Mouse (Mus musculus) left cerebral cortex, adult 8-10 months (tissue): Measurements from ENCODE around the gene Pcid2. TPM values are rescaled to one million over a fixed set of nuclear protein-coding genes. Genes with fewer than 3 reads are reported as not detected.
"Not testable (repeated sequence)": the region's sequence is repeated elsewhere in the genome, so short reads cannot be mapped to it uniquely, and the experiment has no call there.

ENCODE experiments used
- DNase-seq, 2 experiments: peaks; one replicate each; pipeline ENCODE4 v3.0.0; 2022; ENCODE audit warnings: low spot score in 2 of 2
- microRNA-seq, 2 experiments: library from miRNA; unstranded; fragments of <30 nt; microRNA quantifications; one replicate each; pipeline ENCODE4 v1.2.0; 2022
- total RNA-seq, 4 experiments: library from RNA; stranded (reverse); gene quantifications; 2 replicates each; pipeline ENCODE4 v1.2.4; 2022

Pcid2 gene
- total RNA-seq, 4 experiments from 2014 or later, result 24.6 to 33.1 (median 28.5) TPM

GRCm38 (mm10) chr8:13077542-13077941 is 27.7 kb downstream of the Pcid2 start:
- DNase-seq, result no peak

DNA sequence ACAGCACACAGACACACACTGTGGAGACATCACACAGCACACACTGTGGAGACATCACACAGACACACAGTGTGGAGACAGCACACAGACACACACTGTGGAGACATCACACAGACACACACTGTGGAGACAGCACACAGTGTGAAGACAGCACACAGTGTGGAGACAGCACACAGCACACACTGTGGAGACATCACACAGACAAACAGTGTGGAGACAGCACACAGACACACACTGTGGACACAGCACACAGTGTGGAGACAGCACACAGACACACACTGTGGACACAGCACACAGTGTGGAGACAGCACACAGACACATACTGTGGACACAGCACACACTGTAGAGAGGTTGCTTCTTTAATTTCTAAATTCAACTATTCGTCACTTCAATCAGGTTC is 29.7 kb downstream of the Pcid2 start:
- DNase-seq, result not testable (repeated sequence)

DNA sequence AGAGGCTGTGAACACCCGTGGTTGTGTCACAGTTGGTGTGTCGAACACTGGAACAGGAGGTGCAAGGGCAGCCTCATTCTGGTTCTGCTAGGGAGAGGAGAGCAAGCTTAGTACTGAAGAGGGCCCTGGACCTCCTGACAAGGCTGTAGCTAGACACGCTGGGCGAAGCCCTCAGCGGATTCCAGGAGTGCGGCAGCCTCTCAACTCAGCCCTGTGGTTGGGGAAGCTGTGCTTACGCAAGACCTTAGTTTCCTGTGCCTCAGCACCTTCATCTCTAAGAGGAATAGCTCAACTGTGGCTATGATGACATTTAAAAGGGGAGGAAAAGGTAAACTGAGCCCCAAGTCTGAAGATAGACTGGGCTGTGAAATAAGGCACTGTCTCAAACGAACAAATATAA is 30.2 kb downstream of the Pcid2 start:
- DNase-seq, result no peak

DNA sequence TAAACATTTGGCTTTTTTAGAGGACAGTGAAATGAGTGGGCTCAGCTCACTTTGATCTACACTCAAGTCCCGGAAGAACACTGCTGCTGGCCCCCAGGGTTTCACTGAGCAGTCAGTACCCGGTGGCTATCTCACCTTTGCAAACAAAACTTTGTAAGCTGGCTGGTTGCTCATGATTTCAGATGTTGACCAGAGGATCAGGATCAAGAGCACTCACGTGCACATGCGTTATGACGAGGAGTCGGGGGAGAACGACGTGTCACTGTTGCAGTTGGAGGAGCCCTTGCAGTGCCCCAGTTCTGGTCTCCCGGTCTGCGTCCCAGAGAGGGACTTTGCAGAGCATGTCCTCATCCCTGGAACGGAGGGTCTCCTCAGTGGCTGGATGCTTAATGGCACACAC is 32.0 kb downstream of the Pcid2 start:
- no peak for DNase-seq

DNA sequence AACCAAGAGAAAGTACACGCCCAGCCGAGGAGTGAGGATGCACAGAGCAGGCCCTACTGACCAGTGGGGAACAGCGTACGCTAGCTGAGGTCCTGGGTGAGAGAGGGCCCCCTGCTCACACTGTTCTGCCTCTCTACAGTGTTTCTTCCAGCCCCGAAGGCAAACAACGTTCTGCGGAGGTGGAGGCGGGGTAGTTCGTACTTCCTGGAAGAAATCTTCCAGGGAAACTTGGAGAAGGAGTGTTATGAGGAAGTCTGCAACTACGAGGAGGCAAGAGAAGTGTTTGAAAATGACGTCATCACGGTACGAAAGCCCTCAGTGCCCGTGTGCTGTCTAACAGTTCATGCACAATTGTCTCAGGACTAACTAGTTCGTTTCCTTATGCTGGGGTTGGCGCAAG is 42.1 kb downstream of the Pcid2 start:
- DNase-seq, result no peak

DNA sequence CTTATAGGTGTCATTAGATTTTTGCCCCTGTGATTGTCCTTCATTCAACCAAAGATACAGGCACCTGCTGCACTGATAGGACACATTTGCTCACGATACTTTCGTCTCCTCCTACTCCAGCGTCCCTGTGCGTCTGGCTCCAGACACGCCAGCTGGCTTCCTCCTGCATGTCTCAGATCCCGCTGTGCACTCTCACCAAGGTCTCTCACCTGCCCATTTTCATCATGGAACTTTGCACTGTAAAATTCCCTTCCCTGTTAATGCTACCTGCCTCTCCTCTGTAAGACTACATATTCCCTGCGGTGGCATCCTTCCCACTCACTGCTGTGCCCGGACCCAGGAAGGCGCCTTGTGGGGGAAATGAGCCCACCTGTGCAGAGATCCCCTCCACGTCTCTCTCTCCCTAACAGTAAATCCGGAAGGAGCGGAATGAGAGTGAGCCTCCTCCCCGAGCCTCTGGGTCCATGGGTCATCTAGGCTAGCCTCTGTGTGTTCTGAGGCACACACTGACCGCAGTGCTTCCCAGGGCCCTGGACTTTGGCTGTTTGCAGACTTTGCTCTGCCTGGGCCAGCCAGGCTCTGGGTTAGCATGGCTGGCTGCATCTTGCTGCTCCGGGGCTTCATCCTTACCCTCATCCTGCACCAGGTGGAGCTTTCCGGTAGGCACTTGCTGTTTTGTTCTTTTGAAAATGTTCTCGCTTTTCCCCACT is 44.7 kb downstream of the Pcid2 start, which contains the start of gene Proz:
TSS of gene Proz (plus strand) at position 474 of the 710 bp plus-strand sequence.
- DNase-seq, result no peak

GRCm38 (mm10) chr8:13057351-13057750 is 47.9 kb downstream of the Pcid2 start:
- no peak for DNase-seq

GRCm38 (mm10) chr8:13050550-13050949 is 54.7 kb downstream of the Pcid2 start:
- DNase-seq, result no peak

DNA sequence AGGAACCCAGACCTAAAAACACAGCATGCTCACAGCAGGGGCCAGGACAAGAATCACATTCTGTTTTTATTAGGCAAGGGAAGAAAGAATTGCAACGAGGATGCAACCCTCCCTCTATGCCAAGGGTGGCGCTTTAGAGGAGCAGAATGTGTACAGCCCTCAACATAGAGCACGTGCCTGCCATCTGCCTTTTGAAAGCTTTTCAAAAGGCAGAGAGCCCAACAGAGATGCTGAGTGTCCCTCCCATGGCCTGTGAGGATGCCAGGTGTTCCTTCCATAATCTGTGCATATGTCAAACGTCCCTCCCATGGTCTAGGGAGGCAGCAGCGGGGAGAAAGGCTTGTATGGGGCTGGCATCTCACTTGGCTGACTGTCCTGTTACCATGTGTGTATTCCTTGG is 57.6 kb downstream of the Pcid2 start:
- DNase-seq, result no peak

- no peak for DNase-seq
These were observed 63.8 kb downstream of the Pcid2 start for GRCm38 (mm10) chr8:13041459-13041858.

GRCm38 (mm10) chr8:13039054-13039453 is 66.2 kb downstream of the Pcid2 start:
- no peak for DNase-seq

DNA sequence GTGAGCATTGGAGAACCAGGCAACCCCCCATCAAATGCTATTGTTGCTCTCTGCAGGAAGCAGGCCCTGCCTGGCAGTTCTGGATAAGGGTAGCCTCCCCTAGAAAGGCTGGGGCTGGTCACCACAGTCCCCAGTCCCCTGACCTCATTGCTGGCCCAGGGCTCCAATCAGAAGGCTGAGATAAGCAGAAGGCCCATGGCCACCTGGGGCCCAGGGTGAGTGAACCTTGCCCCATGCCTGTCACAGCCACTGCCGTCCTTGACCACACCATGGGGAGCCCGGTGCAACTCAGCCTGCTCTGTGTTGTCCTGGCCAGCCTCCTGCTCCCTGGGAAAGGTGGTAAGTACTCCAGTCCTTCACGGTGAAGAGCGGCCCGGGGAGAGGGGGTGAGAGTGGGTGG is 67.7 kb downstream of the Pcid2 start:
- DNase-seq, result no peak

DNA sequence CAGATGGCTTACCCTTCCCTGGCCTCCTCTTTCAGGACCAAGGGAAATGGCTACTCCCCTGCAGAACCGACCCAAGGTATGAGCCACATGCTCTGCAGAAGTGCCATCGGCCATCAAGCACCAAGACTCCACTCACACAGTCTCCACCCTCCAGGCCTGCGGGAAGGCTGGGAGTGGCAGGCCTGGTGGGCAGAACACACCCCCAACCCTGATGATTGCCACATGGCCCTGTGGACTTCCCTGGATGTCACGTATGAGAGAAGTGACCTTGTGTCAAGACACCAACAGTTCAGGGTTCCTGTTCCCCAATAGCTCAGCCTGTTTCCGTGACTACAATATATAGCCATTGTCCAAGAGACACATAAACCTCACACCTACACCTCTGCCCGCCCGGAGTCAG is 68.2 kb downstream of the Pcid2 start, which contains the start of gene F10:
TSS of gene F10 (plus strand) at position 294 of the 400 bp plus-strand sequence.
- DNase-seq, result no peak

- DNase-seq, result no peak
These were observed 68.9 kb downstream of the Pcid2 start for GRCm38 (mm10) chr8:13036346-13036812.

DNA sequence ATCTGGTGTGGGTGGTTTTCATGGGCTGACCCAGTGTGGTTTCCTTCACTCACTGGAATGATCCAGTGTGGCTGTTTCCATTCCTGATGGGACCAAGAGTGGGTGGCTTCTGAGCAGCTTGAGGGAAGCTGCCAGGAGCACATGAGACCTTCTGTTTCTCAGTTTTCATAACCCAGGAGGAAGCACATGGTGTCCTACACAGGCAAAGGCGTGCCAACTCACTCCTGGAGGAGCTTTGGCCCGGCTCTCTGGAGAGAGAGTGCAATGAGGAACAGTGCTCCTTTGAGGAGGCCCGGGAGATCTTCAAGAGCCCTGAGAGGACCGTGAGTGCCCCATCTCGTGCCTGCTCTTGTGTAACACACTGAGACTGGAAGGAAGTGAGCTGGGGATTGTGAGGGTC is 76.8 kb downstream of the Pcid2 start:
- peak; percentile 27 to 82 for DNase-seq

DNA sequence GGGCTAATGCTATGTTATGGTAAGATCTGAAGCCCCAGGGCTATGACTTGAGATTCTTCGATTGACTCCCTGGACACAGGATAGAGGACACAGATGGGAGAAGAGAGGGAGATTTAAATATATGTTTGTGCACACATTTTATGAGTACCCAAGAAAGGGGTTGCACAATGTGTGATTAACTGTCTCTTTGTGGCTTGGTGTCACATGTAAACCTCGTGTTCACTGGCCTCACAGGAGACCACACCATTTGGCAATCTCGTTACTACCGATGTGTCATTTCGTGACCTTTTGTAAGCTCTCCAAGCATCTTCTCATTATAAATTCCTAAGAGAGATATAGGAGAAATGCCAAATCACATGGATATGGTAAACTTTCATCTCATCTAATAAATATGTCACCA is 77.6 kb downstream of the Pcid2 start:
- DNase-seq, result no peak

Small RNA genes lying within 50 kb of the gene (microRNA-seq; reads per million reads assigned to microRNA genes)
- gene Mir7065, result 0 to 1.1 reads per million in 2 experiments

Other genes starting within 250 kb of the Pcid2 start
- gene Mcf2l, start 231.7 kb downstream of the Pcid2 start, total RNA-seq, result 100 to 1,000 TPM; 209 to 241 (median 226) TPM
- under 1 TPM in 2 of 4 experiments, not detected in 2; 0.19 to 0.20 TPM for gene F7, start 79.4 kb downstream of the Pcid2 start, total RNA-seq
- not detected for gene F10, start 68.2 kb downstream of the Pcid2 start, total RNA-seq
- gene Proz, start 44.5 kb downstream of the Pcid2 start, total RNA-seq, result not detected
- 10 to 100 TPM; 52.9 to 58.8 (median 53.7) TPM for gene Cul4a, start 162 bp upstream of the Pcid2 start, total RNA-seq
- 100 to 1,000 TPM; 296 to 343 (median 307) TPM for gene Lamp1, start 53.7 kb upstream of the Pcid2 start, total RNA-seq
- 1 to 10 TPM; 5.1 to 7.4 (median 5.7) TPM for gene Grtp1, start 95.2 kb upstream of the Pcid2 start, total RNA-seq
- gene Adprhl1, start 148.7 kb upstream of the Pcid2 start, total RNA-seq, result 1 to 10 TPM; 1.4 to 2.3 (median 1.7) TPM
- 10 to 100 TPM; 38.6 to 43.6 (median 39.0) TPM for gene Dcun1d2, start 182.7 kb upstream of the Pcid2 start, total RNA-seq
- gene Tmco3, start 182.7 kb upstream of the Pcid2 start, total RNA-seq, result 10 to 100 TPM; 39.5 to 52.8 (median 50.3) TPM
- gene Tfdp1, start 233.3 kb upstream of the Pcid2 start, total RNA-seq, result 10 to 100 TPM; 49.4 to 72.9 (median 53.6) TPM